Mouse (Mus musculus) lung, embryonic 16.5 days (tissue): Measurements from ENCODE around the gene Jmjd1c. TPM values are rescaled to one million over a fixed set of nuclear protein-coding genes. Genes with fewer than 3 reads are reported as not detected.
A peak's percentile ranks its signal among the peaks of the same experiment; 100 is the strongest.

Experiments used
- ATAC-seq: fragments of 200-750 bp; cut with Nextera tagmentation; 2 replicates; pipeline ENCODE4 v1.8.0; 2017; ENCODE audit warnings: low read depth, mild to moderate bottlenecking, moderate library complexity
- H3K27ac ChIP-seq: fragments of 300-500 bp; sonication (generic); 2 replicates; pipeline ENCODE4 v1.5.1; 2014; ENCODE audit warnings: mild to moderate bottlenecking, control low read depth, low read length
- H3K27me3 ChIP-seq: fragments of 300-500 bp; sonication (generic); 2 replicates; pipeline ENCODE4 v1.6.1; 2014; ENCODE audit warnings: low read depth, low read length, mixed read lengths; ENCODE audit not compliant: control insufficient read depth, insufficient read depth
- H3K36me3 ChIP-seq: fragments of 300-500 bp; sonication (generic); 2 replicates; pipeline ENCODE4 v1.6.1; 2014; ENCODE audit warnings: low read length; ENCODE audit not compliant: control insufficient read depth, insufficient read depth
- H3K4me1 ChIP-seq: fragments of 300-500 bp; sonication (generic); replicated peaks from 2 replicates; pipeline ENCODE4 v1.6.1; 2014; ENCODE audit warnings: low read length, mixed read lengths; ENCODE audit not compliant: control insufficient read depth, insufficient read depth
- H3K4me2 ChIP-seq: fragments of 300-500 bp; sonication (generic); 2 replicates; pipeline ENCODE4 v1.6.1; 2014; ENCODE audit warnings: low read depth, low read length, control low read depth
- H3K4me3 ChIP-seq: fragments of 300-500 bp; sonication (generic); 2 replicates; pipeline ENCODE4 v1.5.1; 2014; ENCODE audit warnings: mild to moderate bottlenecking, low read length, control low read depth
- H3K9ac ChIP-seq: fragments of 300-500 bp; sonication (generic); 2 replicates; pipeline ENCODE4 v1.6.1; 2014; ENCODE audit warnings: low read length, control low read depth
- H3K9me3 ChIP-seq: fragments of 300-500 bp; sonication (generic); 2 replicates; pipeline ENCODE4 v1.6.1; 2016; ENCODE audit warnings: low read length; ENCODE audit not compliant: control insufficient read depth
- WGBS: fragments of 180-500 bp; shearing (Covaris S2); extraction: QIAGEN DNeasy Blood & Tissue Kit; methylation state at CpG from one replicate; pipeline ENCODE4 v1.1.7; 2014; 5-methylcytosine and 5-hydroxymethylcytosine counted together
- polyA plus RNA-seq: library from polyadenylated mRNA; unstranded; fragments of >200 nt; fragmentation: Nextera tagmentation; extraction: Ambion mirVana; gene quantifications from 2 replicates; pipeline ENCODE4 v1.2.1, GENCODE M21; 2015

Gene Jmjd1c
- polyA plus RNA-seq, 1 experiment from 2014 or later, result 28.4 TPM

DNA sequence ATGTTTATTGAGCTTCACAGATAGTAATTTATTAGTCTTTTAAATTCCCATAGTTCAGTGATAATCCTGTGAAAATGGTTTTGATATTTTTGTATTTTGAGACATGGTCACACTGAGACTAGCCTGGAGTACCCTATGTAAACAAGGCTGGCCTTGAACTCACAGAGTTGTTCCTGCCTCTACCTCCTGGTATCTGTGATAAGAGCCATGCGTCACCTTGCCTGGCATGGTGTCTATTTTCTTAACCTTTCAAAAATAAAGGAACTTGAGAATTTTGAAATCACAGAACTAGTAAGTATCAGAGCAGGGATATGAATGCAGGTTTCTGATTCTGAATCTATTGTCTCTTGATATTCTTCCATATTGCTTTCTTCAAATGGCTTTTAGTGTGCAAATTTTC, 35.8 kb downstream of the Jmjd1c start:
- Histone ChIP-seq H3K9me3 (no peaks in the 10 kb centered on the region; the same call in 1 of the 2 replicates), H3K4me1 (peaks cover 9% of the 10 kb centered on the region), H3K27ac (no peak overlapping the region), H3K4me2 (no peak overlapping the region), H3K9ac (no peak overlapping the region), H3K27me3 (no peaks in the 10 kb centered on the region), H3K36me3 (no peaks in the 10 kb centered on the region), H3K4me3 (no peak overlapping the region)
- no peak for ATAC-seq
- WGBS, result 57% methylated on average over 1 of the region's 1 CpGs

- H3K27ac ChIP-seq, result no peak overlapping the region
- 85% methylated on average over 2 of the region's 2 CpGs for WGBS
- no peaks in the 10 kb centered on the region; the same call in 1 of the 2 replicates for H3K9me3 ChIP-seq
- ATAC-seq, result no peak
- no peaks in the 10 kb centered on the region for H3K27me3 ChIP-seq
- H3K4me3 ChIP-seq, result no peak overlapping the region
- no peak overlapping the region for H3K9ac ChIP-seq
- H3K4me2 ChIP-seq, result no peak overlapping the region
- H3K36me3 ChIP-seq, result no peaks in the 10 kb centered on the region
- H3K4me1 ChIP-seq, result no peaks in the 10 kb centered on the region; the same call in 1 of the 2 replicates
Observed at GRCm38 (mm10) chr10:67134322-67134721, 38.4 kb downstream of the Jmjd1c start.

DNA sequence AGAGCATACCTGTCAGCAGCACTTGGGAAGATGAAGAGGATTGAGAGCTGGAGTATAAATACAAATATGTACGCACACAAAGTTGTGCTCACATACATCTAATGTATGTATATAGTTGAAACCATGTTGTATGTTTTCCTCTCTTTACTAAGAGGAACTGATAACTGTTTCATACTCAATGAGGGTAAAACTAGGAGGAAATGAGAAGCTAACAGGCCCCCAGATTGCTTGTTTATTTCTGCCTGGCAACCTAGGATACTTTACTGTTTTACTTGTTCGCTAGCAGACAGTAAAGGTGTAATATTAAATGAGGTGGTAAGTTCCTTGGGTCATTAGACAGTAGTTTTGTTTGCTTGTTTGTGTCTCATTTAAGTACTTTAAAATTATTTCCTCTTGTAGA, 41.5 kb downstream of the Jmjd1c start:
- 79% methylated on average over 2 of the region's 2 CpGs for WGBS

GRCm38 (mm10) chr10:67143661-67144060, 47.7 kb downstream of the Jmjd1c start:
- Histone ChIP-seq H3K27me3 (no peaks in the 10 kb centered on the region), H3K4me2 (no peak overlapping the region), H3K27ac (no peak overlapping the region), H3K36me3 (no peaks in the 10 kb centered on the region), H3K4me3 (no peak overlapping the region), H3K9ac (no peak overlapping the region), H3K9me3 (no peaks in the 10 kb centered on the region), H3K4me1 (0 out of 2 replicates have a peak, but pooled peaks cover 2% of the 10 kb centered on the region)
- ATAC-seq, result no peak

More for the DNA sequence above, 41.5 kb downstream of the Jmjd1c start:
- H3K27me3 ChIP-seq, result no peaks in the 10 kb centered on the region
- no peak for ATAC-seq
- no peaks in the 10 kb centered on the region for H3K36me3 ChIP-seq
- H3K4me2 ChIP-seq, result no peak overlapping the region
- H3K27ac ChIP-seq, result no peak overlapping the region
- H3K4me3 ChIP-seq, result no peak overlapping the region
- H3K4me1 ChIP-seq, result no peaks in the 10 kb centered on the region
- no peaks in the 10 kb centered on the region; the same call in 1 of the 2 replicates for H3K9me3 ChIP-seq
- no peak overlapping the region for H3K9ac ChIP-seq

GRCm38 (mm10) chr10:67144269-67144668, 48.3 kb downstream of the Jmjd1c start:
- no peak overlapping the region for H3K4me2 ChIP-seq
- H3K27me3 ChIP-seq, result no peaks in the 10 kb centered on the region
- H3K4me1 ChIP-seq, result 0 out of 2 replicates have a peak, but pooled peaks cover 2% of the 10 kb centered on the region
- H3K4me3 ChIP-seq, result no peak overlapping the region
- no peaks in the 10 kb centered on the region for H3K9me3 ChIP-seq
- H3K9ac ChIP-seq, result no peak overlapping the region
- 54% methylated on average over 2 of the region's 2 CpGs for WGBS
- no peaks in the 10 kb centered on the region for H3K36me3 ChIP-seq
- ATAC-seq, result no peak
- H3K27ac ChIP-seq, result no peak overlapping the region

- 82% methylated on average over 4 of the region's 4 CpGs for WGBS
- H3K4me1 ChIP-seq, result 0 out of 2 replicates have a peak, but pooled peaks cover 2% of the 10 kb centered on the region
Observed at GRCm38 (mm10) chr10:67145623-67146022, 49.7 kb downstream of the Jmjd1c start.

DNA sequence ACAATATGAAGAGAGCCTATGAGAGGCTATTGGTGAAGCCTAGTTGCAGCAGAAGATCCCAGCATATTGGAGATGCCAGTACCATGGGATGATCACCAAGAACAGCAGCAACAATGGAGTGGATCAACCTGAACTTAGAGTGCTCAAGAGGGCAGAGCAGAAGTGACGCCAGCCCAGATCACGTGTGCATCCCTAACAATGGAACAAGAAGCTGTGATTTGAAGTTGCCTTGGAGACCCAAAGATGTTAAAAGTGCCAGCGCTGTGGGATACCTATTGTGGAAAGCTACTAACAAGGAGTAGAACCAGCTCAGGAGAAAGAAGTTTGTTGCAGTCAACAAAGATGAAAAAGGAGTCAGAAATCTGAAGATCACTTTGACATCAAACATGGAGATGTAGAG, 55.8 kb downstream of the Jmjd1c start:
- H3K4me2 ChIP-seq, result no peak overlapping the region

More at GRCm38 (mm10) chr10:67145623-67146022, 49.7 kb downstream of the Jmjd1c start:
- Histone ChIP-seq H3K9ac (no peak overlapping the region), H3K9me3 (no peaks in the 10 kb centered on the region), H3K27ac (no peak overlapping the region), H3K27me3 (no peaks in the 10 kb centered on the region), H3K4me2 (no peak overlapping the region), H3K4me3 (no peak overlapping the region), H3K36me3 (no peaks in the 10 kb centered on the region)
- no peak for ATAC-seq

GRCm38 (mm10) chr10:67154647-67155046, 58.7 kb downstream of the Jmjd1c start:
- H3K9ac ChIP-seq, result no peak overlapping the region

More for the DNA sequence above, 55.8 kb downstream of the Jmjd1c start:
- no peaks in the 10 kb centered on the region for H3K36me3 ChIP-seq
- H3K27me3 ChIP-seq, result no peaks in the 10 kb centered on the region
- 91% methylated on average over 3 of the region's 3 CpGs for WGBS
- no peak for ATAC-seq
- H3K9ac ChIP-seq, result no peak overlapping the region
- H3K4me1 ChIP-seq, result no peaks in the 10 kb centered on the region
- H3K9me3 ChIP-seq, result no peaks in the 10 kb centered on the region
- no peak overlapping the region for H3K4me3 ChIP-seq
- no peak overlapping the region for H3K27ac ChIP-seq

DNA sequence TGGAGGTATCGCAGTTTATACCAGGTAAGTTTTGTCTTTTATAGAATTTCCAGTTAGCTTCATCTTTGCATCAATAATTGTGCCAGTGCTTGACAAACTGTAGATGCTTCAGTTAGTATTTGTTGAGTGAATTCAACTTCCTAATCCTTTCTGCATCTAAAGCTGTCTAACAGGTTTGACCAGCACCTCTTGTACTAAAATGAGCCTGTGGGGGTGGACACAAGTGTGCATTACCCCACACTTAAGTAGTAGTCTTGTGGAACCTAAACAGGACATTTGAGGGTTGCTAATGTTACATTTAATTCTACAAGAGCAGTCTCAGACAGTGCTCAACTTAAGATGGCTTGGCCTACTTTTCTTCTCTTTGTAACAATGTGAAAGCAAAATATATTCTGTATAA, 78.1 kb downstream of the Jmjd1c start:
- Histone ChIP-seq H3K27me3 (no peaks in the 10 kb centered on the region), H3K9ac (no peak overlapping the region), H3K4me3 (no peak overlapping the region), H3K4me2 (no peak overlapping the region), H3K36me3 (no peaks in the 10 kb centered on the region), H3K27ac (no peak overlapping the region), H3K9me3 (no peaks in the 10 kb centered on the region), H3K4me1 (peaks cover 21% of the 10 kb centered on the region)
- WGBS, result 76% methylated on average over 1 of the region's 1 CpGs
- ATAC-seq, result peak; percentile 61; the same call in 1 of the 2 replicates

More at GRCm38 (mm10) chr10:67154647-67155046, 58.7 kb downstream of the Jmjd1c start:
- Histone ChIP-seq H3K27ac (no peak overlapping the region), H3K27me3 (no peaks in the 10 kb centered on the region), H3K4me1 (0 out of 2 replicates have a peak, but pooled peaks cover under 1% of the 10 kb centered on the region), H3K36me3 (no peaks in the 10 kb centered on the region), H3K4me2 (no peak overlapping the region), H3K4me3 (no peak overlapping the region), H3K9me3 (no peaks in the 10 kb centered on the region)
- WGBS, result 91% methylated on average over 3 of the region's 3 CpGs
- ATAC-seq, result no peak

GRCm38 (mm10) chr10:67176031-67176430, 80.1 kb downstream of the Jmjd1c start:
- Histone ChIP-seq H3K36me3 (no peaks in the 10 kb centered on the region), H3K27ac (no peak overlapping the region), H3K4me3 (no peak overlapping the region), H3K4me1 (peaks cover 21% of the 10 kb centered on the region), H3K4me2 (no peak overlapping the region), H3K27me3 (no peaks in the 10 kb centered on the region), H3K9ac (no peak overlapping the region), H3K9me3 (no peaks in the 10 kb centered on the region)
- ATAC-seq, result no peak
- 52% methylated on average over 7 of the region's 7 CpGs for WGBS
